Mouse (Mus musculus) hindbrain, postnatal 0 days (tissue): ENCODE results near the gene Cipc. TPM values are rescaled to one million over a fixed set of nuclear protein-coding genes. Genes with fewer than 3 reads are reported as not detected.

Experiments
- ATAC-seq: fragments of 200-750 bp; cut with Nextera tagmentation; 2 replicates; pipeline ENCODE4 v1.8.0; 2017; ENCODE audit warnings: mild to moderate bottlenecking, moderate TSS enrichment, moderate library complexity
- DNase-seq: peaks from one replicate; pipeline ENCODE4 v3.0.0-alpha.2; 2015; ENCODE audit warnings: low spot score
- H3K27ac ChIP-seq: fragments of 300-500 bp; sonication (generic); 2 replicates; pipeline ENCODE4 v1.5.1; 2014; ENCODE audit warnings: mild to moderate bottlenecking
- H3K27me3 ChIP-seq: fragments of 300-500 bp; sonication (generic); 2 replicates; pipeline ENCODE4 v1.6.1; 2014; ENCODE audit warnings: low read length, mixed read lengths; ENCODE audit not compliant: insufficient read depth
- H3K36me3 ChIP-seq: fragments of 300-500 bp; sonication (generic); 2 replicates; pipeline ENCODE4 v1.6.1; 2014; ENCODE audit warnings: low read length, mixed read lengths; ENCODE audit not compliant: insufficient read depth
- H3K4me1 ChIP-seq: fragments of 300-500 bp; sonication (generic); 2 replicates; pipeline ENCODE4 v1.6.1; 2014; ENCODE audit warnings: antibody characterized with exemption, low read length, mixed read lengths; ENCODE audit not compliant: insufficient read depth
- H3K4me2 ChIP-seq: fragments of 300-500 bp; sonication (generic); 2 replicates; pipeline ENCODE4 v1.6.1; 2014; ENCODE audit warnings: low read depth, mild to moderate bottlenecking, low read length, moderate library complexity, mixed read lengths
- H3K4me3 ChIP-seq: fragments of 300-500 bp; sonication (generic); 2 replicates; pipeline ENCODE4 v1.5.1; 2014; ENCODE audit warnings: low read length
- H3K9ac ChIP-seq: fragments of 300-500 bp; sonication (generic); replicated peaks from 2 replicates; pipeline ENCODE4 v1.6.1; 2014; ENCODE audit warnings: mild to moderate bottlenecking, low read length, moderate library complexity, mixed read lengths
- H3K9me3 ChIP-seq: fragments of 300-500 bp; sonication (generic); 2 replicates; pipeline ENCODE4 v1.6.1; 2016; ENCODE audit warnings: low read length, mixed read lengths
- CTCF ChIP-seq: IDR thresholded peaks from 2 replicates; pipeline ENCODE4 v1.5.1; 2016; ENCODE audit warnings: antibody characterized with exemption, control low read depth, low read depth
- WGBS: fragments of 180-500 bp; shearing (Covaris S2); extraction: QIAGEN DNeasy Blood & Tissue Kit; methylation state at CpG from one replicate; pipeline ENCODE4 v1.1.7; 2014; 5-methylcytosine and 5-hydroxymethylcytosine counted together
- polyA plus RNA-seq: library from polyadenylated mRNA; unstranded; fragments of >200 nt; fragmentation: Nextera tagmentation; extraction: Ambion mirVana; gene quantifications from 2 replicates; pipeline ENCODE4 v1.2.1, GENCODE M21; 2015
- total RNA-seq: library from RNA; depleted of rRNA; stranded (reverse); fragments of >200 nt; gene quantifications from 2 replicates; pipeline ENCODE4 v1.2.3, GENCODE M21; 2014; rRNA removed

Cipc gene
- total RNA-seq = 51.1 and 55.6 TPM in 2 replicates
- 27.6 and 29.6 TPM in 2 replicates for polyA plus RNA-seq

DNA sequence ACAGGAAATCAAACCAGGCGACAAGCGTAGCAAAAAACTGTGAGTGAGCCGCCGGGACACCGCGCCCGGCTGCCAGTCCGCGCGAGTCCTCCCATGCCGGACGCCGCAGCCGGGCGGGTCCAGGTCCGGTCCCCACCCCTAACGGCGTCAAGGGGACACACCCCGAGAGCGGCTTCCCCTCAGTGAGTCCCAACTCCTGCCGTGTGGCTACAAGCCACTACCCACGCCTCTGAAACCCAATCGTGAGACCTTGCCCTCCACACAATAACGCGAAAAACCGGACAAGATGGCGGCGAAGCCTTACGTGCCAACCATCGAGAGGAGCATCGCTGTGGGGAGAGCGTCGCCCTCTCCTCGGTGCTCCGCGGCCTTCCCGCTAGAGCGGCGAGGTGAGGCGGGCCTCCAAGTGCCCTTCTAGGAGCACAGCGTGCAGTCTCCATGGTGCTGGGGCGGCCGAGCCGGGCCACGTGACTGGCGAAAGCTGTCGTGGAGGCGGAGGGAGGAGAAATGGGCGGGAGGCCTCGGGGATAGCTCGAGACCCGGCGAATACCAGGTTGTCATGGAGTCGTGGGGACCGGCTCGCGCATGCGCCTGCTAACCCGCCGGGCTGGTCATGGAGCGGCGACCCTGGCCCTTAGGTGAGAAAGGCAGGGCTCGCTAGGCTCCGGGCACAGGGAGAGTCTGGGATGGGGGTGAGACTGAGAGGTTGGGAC, at the start of gene Cipc:
Gene Cipc, plus strand, starts transcription at position 182 of the 713 bp plus-strand sequence.
- peak; percentile 98 for ATAC-seq
- WGBS = under 1% methylated on average over 64 of the region's 64 CpGs
- Histone ChIP-seq H3K4me3 (peak within 1 kb of the TSS; percentile 59), H3K27me3 (no peaks in the 10 kb centered on the region), H3K9ac (peak within 1 kb of the TSS; percentile 93), H3K27ac (peak within 1 kb of the TSS; percentile 99), H3K36me3 (no peaks in the 10 kb centered on the region), H3K4me2 (peak within 1 kb of the TSS; percentile 84), H3K4me1 (peaks cover 29% of the 10 kb centered on the region), H3K9me3 (no peaks in the 10 kb centered on the region)
- no peak; the same call in 1 of the 2 replicates for TF ChIP-seq CTCF
- DNase-seq = peak; percentile 99

DNA sequence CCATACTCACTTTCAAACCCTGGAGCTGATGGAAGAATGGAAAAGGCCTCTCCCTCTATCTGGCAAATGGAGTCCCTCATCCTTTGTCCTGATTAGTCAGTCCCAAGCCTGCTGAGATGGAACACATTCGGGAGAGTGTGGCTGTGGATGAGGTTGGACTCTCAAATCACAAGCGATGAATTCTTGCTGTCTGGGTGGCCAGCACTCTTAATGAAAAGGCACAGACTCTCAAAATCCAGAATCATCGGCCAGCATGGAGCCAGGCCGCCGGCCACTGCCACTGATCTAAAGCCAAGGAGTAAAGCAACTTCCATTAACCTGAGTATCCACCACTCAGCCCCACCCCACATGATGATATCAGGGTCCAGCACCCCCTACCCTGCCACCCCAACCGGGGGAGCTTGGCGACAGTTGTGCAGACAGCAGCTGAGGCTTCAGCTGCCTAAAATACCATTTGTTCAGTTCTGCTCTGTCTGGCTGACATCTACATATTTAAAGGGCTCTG, 49.0 kb upstream of the Cipc start:
- H3K9ac ChIP-seq = peak overlapping the region; percentile 28
- no peaks in the 10 kb centered on the region for H3K9me3 ChIP-seq
- peak overlapping the region; percentile 65 for H3K4me2 ChIP-seq
- no peaks in the 10 kb centered on the region for H3K27me3 ChIP-seq
- no peak for TF ChIP-seq CTCF
- no peak for ATAC-seq
- H3K27ac ChIP-seq = peak overlapping the region; percentile 98
- H3K4me1 ChIP-seq = peaks cover 42% of the 10 kb centered on the region
- 14% methylated on average over 7 of the region's 7 CpGs for WGBS
- DNase-seq = peak; percentile 41
- H3K4me3 ChIP-seq = no peak overlapping the region
- H3K36me3 ChIP-seq = no peaks in the 10 kb centered on the region

DNA sequence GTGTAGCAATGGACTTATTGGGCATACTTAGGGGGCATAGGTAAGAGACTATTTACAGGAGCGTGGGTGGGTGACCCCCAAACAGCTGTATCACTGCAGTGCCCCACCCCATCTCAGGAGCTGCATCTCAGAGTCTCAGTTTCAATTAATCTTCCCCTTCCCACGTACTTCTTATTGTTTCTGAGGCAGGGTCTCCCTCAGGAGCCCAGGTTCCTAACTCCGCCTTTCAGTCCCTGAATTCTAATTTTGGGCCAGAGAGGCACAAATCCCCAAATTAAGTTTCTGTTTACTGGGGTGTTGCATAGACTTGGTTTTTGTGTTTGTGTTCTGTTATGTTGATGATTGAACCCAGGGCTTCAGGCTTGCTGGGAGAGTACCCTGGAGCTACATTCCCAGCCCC, 48.4 kb upstream of the Cipc start:
- no peak for TF ChIP-seq CTCF
- Histone ChIP-seq H3K9me3 (no peaks in the 10 kb centered on the region), H3K36me3 (no peaks in the 10 kb centered on the region), H3K9ac (peak overlapping the region; percentile 28), H3K4me2 (0 out of 2 replicates have a peak overlapping the region, but pooled peaks have one; percentile 65), H3K27me3 (no peaks in the 10 kb centered on the region), H3K27ac (peak overlapping the region; percentile 98), H3K4me3 (no peak overlapping the region), H3K4me1 (peaks cover 36% of the 10 kb centered on the region)
- no peak for DNase-seq
- 49% methylated on average over 3 of the region's 3 CpGs for WGBS
- no peak for ATAC-seq

- no peak overlapping the region for H3K4me2 ChIP-seq
- peaks cover 36% of the 10 kb centered on the region for H3K4me1 ChIP-seq
- no peak for ATAC-seq
- H3K27me3 ChIP-seq = no peaks in the 10 kb centered on the region
- H3K9me3 ChIP-seq = no peaks in the 10 kb centered on the region
- TF ChIP-seq CTCF = no peak
- H3K4me3 ChIP-seq = no peak overlapping the region
- H3K36me3 ChIP-seq = no peaks in the 10 kb centered on the region
- 46% methylated on average over 11 of the region's 11 CpGs for WGBS
- no peak for DNase-seq
- no peak overlapping the region for H3K9ac ChIP-seq
- no peak overlapping the region for H3K27ac ChIP-seq
Observed at GRCm38 (mm10) chr12:86899461-86900179, 47.2 kb upstream of the Cipc start.

- TF ChIP-seq CTCF = no peak
- Histone ChIP-seq H3K27me3 (no peaks in the 10 kb centered on the region), H3K4me1 (no peaks in the 10 kb centered on the region), H3K36me3 (no peaks in the 10 kb centered on the region), H3K4me3 (no peak overlapping the region), H3K4me2 (no peak overlapping the region), H3K27ac (no peak overlapping the region), H3K9ac (no peak overlapping the region), H3K9me3 (no peaks in the 10 kb centered on the region)
- DNase-seq = no peak
- 84% methylated on average over 11 of the region's 11 CpGs for WGBS
- ATAC-seq = no peak
Observed at GRCm38 (mm10) chr12:86903828-86904806, 42.7 kb upstream of the Cipc start.

- Histone ChIP-seq H3K4me1 (no peaks in the 10 kb centered on the region), H3K9ac (no peak overlapping the region), H3K27me3 (no peaks in the 10 kb centered on the region), H3K9me3 (no peaks in the 10 kb centered on the region), H3K4me2 (no peak overlapping the region), H3K4me3 (no peak overlapping the region), H3K36me3 (no peaks in the 10 kb centered on the region), H3K27ac (no peak overlapping the region)
- DNase-seq = peak; percentile 77
- 14% methylated on average over 4 of the region's 4 CpGs for WGBS
- peak; percentile 81 for TF ChIP-seq CTCF
- peak; percentile 55 for ATAC-seq
Observed at GRCm38 (mm10) chr12:86905203-86905602, 41.6 kb upstream of the Cipc start.
